Mouse (Mus musculus): ENCODE measurements around the gene Slfn3. TPM values are rescaled to one million over a fixed set of nuclear protein-coding genes. Genes with fewer than 3 reads are reported as not detected.
"Not testable (repeated sequence)": the region's sequence is repeated elsewhere in the genome, so short reads cannot be mapped to it uniquely, and the experiment has no call there.

Slfn3 gene
- 1.1 and 1.2 TPM in 2 replicates for polyA plus RNA-seq (2016; fragmentation: Nextera tagmentation; extraction: Ambion mirVana)

DNA sequence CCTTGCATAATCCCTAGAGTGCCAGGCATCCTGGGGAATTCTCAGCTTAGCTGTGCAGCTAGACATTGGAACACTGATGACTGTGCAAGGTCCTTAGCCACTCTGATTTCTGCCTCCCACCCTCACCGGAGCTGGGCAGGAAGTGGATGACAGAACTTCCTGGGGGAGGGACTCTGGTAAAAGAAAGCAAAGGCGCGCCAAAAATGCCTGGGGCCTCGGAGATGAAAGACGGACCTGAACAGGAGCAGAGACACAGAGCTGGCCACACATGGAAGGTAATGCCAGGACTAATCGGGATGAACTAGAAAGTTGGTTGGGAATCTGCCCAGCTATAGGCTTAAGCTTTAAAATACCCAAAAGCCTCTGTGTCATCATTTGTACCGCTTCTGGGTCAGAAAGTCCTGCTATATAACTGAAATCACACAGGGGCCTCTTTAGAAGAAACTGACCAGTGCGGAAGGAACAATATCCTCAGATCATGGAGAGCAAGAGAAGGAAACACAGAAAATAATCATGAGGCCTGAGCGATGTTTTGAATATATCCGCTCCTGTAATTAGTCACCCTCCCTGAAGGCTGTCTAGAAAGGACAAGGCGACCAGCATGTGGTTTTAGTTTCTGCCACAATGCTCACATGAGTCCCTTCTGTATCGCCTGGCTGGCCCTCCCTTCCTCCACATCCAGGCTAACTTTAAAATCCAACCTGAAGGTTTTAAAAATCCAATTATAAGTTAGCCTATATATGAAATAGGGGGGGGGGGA, at the start of gene Slfn3:
Gene Slfn3, plus strand, starts transcription at position 197 of the 760 bp plus-strand sequence.
- Histone ChIP-seq H3K9me3 (replicated peaks) (no peaks in the 10 kb centered on the region), H3K9ac (peak within 1 kb of the TSS; percentile 45; the same call in 1 of the 2 replicates), H3K4me1 (replicated peaks) (no peaks in the 10 kb centered on the region), H3K4me3 (peak within 1 kb of the TSS; percentile 21; the same call in 1 of the 2 replicates), H3K36me3 (no peaks in the 10 kb centered on the region), H3K27me3 (replicated peaks) (no peaks in the 10 kb centered on the region), H3K4me2 (peak within 1 kb of the TSS; percentile 43), H3K27ac (ENCODE audit: poor library complexity, severe bottlenecking) (no peak within 1 kb of the TSS)
- ATAC-seq (ENCODE audit: insufficient number of reproducible peaks, low FRiP score): no peak
- 65% methylated on average over 12 of the region's 12 CpGs for WGBS

GRCm38 (mm10) chr11:83148939-83149338, 42.2 kb upstream of the Slfn3 start:
- not testable (repeated sequence) for H3K9me3 ChIP-seq (replicated peaks); H3K4me1 ChIP-seq (replicated peaks); H3K27me3 ChIP-seq (replicated peaks); H3K9ac ChIP-seq; H3K36me3 ChIP-seq; ATAC-seq (ENCODE audit: insufficient number of reproducible peaks, low FRiP score); H3K27ac ChIP-seq (ENCODE audit: poor library complexity, severe bottlenecking); H3K4me2 ChIP-seq; H3K4me3 ChIP-seq
- no CpG with 5 or more reads among the region's 1 CpGs for WGBS

DNA sequence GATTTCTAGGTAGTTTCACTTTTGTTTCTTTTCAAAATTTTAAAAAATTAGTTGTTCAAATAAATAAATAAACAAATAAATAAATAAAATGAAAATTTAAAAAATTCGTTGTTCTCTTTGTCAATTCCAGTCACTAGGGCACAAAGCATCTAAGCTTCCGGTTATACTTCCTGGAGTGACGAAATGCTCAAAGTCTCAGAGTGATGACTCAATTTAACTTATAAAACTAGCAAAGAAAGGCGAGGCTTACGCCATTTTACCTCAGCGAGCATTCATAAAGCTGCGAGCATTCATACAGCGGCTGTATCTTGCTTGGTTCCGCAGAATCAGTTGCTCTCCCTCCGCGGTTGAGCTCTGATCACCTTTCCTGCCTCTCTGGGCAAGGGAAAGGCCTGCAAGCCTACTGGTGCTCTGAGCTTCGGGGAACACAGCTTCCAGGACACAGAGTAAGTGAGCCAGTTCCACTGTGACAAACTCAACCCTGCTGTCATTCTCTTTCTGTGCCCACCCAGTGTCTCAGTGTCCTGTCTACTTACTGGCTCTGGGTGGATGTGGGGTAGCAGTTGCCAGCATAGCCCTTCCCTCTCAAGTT, 16.1 kb upstream of the Slfn3 start, which contains the start of gene Slfn4:
Gene Slfn4, plus strand, starts transcription at position 239 of the 592 bp plus-strand sequence.
- Histone ChIP-seq H3K4me2 (no peak within 1 kb of the TSS), H3K4me1 (replicated peaks) (no peaks in the 10 kb centered on the region), H3K9ac (no peak within 1 kb of the TSS), H3K9me3 (replicated peaks) (no peaks in the 10 kb centered on the region), H3K36me3 (no peaks in the 10 kb centered on the region), H3K27ac (ENCODE audit: poor library complexity, severe bottlenecking) (no peak within 1 kb of the TSS), H3K27me3 (replicated peaks) (no peaks in the 10 kb centered on the region), H3K4me3 (no peak within 1 kb of the TSS)
- WGBS: 84% methylated on average over 12 of the region's 12 CpGs
- ATAC-seq (ENCODE audit: insufficient number of reproducible peaks, low FRiP score): no peak

DNA sequence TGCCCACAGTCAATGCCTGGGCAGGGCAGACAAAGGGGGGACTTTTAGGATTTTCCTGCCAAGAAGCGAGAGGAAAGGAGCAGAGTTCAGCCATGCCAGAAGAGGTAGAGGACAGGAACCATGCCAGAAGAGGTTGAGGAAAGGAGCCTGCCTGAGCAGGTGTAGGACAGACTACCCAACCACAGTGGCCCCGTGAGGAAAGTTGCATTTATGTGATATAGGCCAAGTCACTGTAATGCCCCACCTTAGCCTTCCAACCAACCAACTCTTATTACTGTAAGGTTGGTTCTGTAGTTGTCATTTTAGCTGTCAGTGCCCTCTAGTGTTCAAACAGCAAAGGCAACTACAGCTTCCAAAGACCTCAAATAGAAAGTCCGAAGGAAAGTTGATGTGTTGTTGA, 871 bp downstream of the Slfn3 start:
- no peaks in the 10 kb centered on the region for H3K27me3 ChIP-seq (replicated peaks)
- H3K27ac ChIP-seq (ENCODE audit: poor library complexity, severe bottlenecking): no peak overlapping the region
- peak overlapping the region; percentile 43 for H3K4me2 ChIP-seq
- no peaks in the 10 kb centered on the region for H3K4me1 ChIP-seq (replicated peaks)
- 52% methylated on average over 3 of the region's 3 CpGs for WGBS
- no peak overlapping the region for H3K9ac ChIP-seq
- no peaks in the 10 kb centered on the region for H3K36me3 ChIP-seq
- H3K9me3 ChIP-seq (replicated peaks): no peaks in the 10 kb centered on the region
- no peak overlapping the region for H3K4me3 ChIP-seq
- ATAC-seq (ENCODE audit: insufficient number of reproducible peaks, low FRiP score): no peak

DNA sequence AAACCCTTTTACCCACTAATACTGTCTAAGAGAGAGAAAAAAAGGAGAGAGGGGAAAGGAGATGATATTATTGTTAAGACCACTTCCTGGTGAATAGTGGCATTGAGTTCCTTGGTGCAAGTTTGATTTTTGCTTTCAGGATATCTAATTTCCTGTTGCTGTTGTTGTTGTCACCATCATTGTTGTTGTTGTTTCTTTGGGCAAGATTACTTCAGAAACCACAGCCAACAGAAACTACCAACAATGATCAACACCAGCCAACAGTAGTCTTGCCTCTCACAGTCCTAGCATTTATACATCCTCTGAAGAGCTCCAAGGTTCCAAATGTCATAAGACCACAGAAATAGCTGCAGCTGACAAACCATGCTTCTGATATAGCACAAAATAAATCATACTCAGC, 13.9 kb downstream of the Slfn3 start:
- no peaks in the 10 kb centered on the region for H3K36me3 ChIP-seq
- no peaks in the 10 kb centered on the region for H3K4me1 ChIP-seq (replicated peaks)
- ATAC-seq (ENCODE audit: insufficient number of reproducible peaks, low FRiP score): no peak
- no peaks in the 10 kb centered on the region for H3K27me3 ChIP-seq (replicated peaks)
- no peaks in the 10 kb centered on the region for H3K9me3 ChIP-seq (replicated peaks)
- H3K9ac ChIP-seq: no peak overlapping the region
- H3K4me2 ChIP-seq: no peak overlapping the region
- no peak overlapping the region for H3K27ac ChIP-seq (ENCODE audit: poor library complexity, severe bottlenecking)
- H3K4me3 ChIP-seq: no peak overlapping the region

DNA sequence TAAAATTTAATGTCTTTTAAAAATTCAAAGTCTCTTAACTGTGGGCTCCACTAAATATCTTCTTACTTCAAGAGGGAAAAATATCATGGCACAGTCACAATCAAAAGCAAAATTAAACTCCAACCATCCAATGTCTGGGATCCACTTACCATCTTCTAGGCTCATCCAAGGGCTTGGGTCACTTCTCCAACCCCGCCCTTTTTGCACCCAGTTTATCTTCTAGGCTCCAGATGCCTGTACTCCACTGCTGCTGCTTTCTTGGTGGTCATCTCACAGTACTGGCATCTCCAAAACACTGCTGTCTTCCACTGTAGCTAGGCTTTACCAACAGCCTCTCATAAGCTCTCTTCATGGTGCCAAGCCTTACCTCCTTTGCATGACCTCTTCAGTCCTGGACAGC, 25.0 kb downstream of the Slfn3 start:
- H3K9ac ChIP-seq: no peak overlapping the region
- H3K27me3 ChIP-seq (replicated peaks): no peaks in the 10 kb centered on the region
- H3K4me3 ChIP-seq: no peak overlapping the region
- H3K36me3 ChIP-seq: no peaks in the 10 kb centered on the region
- no peaks in the 10 kb centered on the region for H3K4me1 ChIP-seq (replicated peaks)
- ATAC-seq (ENCODE audit: insufficient number of reproducible peaks, low FRiP score): no peak
- WGBS: 63% methylated on average over 1 of the region's 1 CpGs
- H3K4me2 ChIP-seq: no peak overlapping the region
- H3K27ac ChIP-seq (ENCODE audit: poor library complexity, severe bottlenecking): no peak overlapping the region
- H3K9me3 ChIP-seq (replicated peaks): no peaks in the 10 kb centered on the region

DNA sequence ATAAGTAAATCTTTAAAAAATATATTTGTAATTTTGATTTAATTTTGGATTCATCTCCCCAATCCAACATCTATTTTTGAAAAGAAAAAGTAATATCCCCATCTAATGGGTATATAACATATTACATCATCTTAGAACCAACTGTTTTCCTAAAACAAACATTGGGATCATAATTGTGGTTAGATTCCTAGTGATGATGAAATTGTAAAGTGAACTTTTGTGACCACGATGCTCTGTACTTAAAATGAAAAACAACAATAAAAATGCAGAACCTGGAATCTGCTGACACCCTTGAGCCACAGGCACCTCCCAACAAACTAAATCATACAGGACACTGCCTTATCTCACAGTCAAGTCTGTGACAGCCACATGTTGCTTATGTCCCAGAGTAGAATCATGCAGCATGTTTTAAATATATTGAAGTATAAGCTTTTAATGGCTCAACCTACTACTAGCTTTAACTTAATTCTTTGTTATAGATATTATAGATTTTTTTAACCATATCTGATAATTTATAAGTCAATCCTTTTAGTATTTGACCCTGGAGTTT, 30.3 kb downstream of the Slfn3 start:
- ATAC-seq (ENCODE audit: insufficient number of reproducible peaks, low FRiP score): no peak
- Histone ChIP-seq H3K36me3 (no peaks in the 10 kb centered on the region), H3K27me3 (replicated peaks) (no peaks in the 10 kb centered on the region), H3K9ac (no peak overlapping the region), H3K4me3 (no peak overlapping the region), H3K9me3 (replicated peaks) (no peaks in the 10 kb centered on the region), H3K4me1 (replicated peaks) (no peaks in the 10 kb centered on the region), H3K27ac (ENCODE audit: poor library complexity, severe bottlenecking) (no peak overlapping the region), H3K4me2 (no peak overlapping the region)
- WGBS: 65% methylated on average over 1 of the region's 1 CpGs

- Histone ChIP-seq H3K4me2 (no peak overlapping the region), H3K9me3 (replicated peaks) (no peaks in the 10 kb centered on the region), H3K27me3 (replicated peaks) (no peaks in the 10 kb centered on the region), H3K4me3 (no peak overlapping the region), H3K36me3 (no peaks in the 10 kb centered on the region), H3K27ac (ENCODE audit: poor library complexity, severe bottlenecking) (no peak overlapping the region), H3K9ac (no peak overlapping the region), H3K4me1 (replicated peaks) (no peaks in the 10 kb centered on the region)
- WGBS: 72% methylated on average over 7 of the region's 7 CpGs
- no peak for ATAC-seq (ENCODE audit: insufficient number of reproducible peaks, low FRiP score)
These were observed 32.2 kb downstream of the Slfn3 start for GRCm38 (mm10) chr11:83223367-83223766.

GRCm38 (mm10) chr11:83223793-83224192, 32.7 kb downstream of the Slfn3 start:
- H3K27ac ChIP-seq (ENCODE audit: poor library complexity, severe bottlenecking); H3K4me3 ChIP-seq; H3K27me3 ChIP-seq (replicated peaks); H3K9ac ChIP-seq; H3K4me1 ChIP-seq (replicated peaks); H3K9me3 ChIP-seq (replicated peaks); ATAC-seq (ENCODE audit: insufficient number of reproducible peaks, low FRiP score); H3K36me3 ChIP-seq; H3K4me2 ChIP-seq: not testable (repeated sequence)
- WGBS: 85% methylated on average over 5 of the region's 5 CpGs

GRCm38 (mm10) chr11:83224217-83224616, 33.1 kb downstream of the Slfn3 start:
- no peak overlapping the region for H3K27ac ChIP-seq (ENCODE audit: poor library complexity, severe bottlenecking)
- H3K27me3 ChIP-seq (replicated peaks): no peaks in the 10 kb centered on the region
- H3K9ac ChIP-seq: no peak overlapping the region
- H3K9me3 ChIP-seq (replicated peaks): no peaks in the 10 kb centered on the region
- no peaks in the 10 kb centered on the region for H3K36me3 ChIP-seq
- no peaks in the 10 kb centered on the region for H3K4me1 ChIP-seq (replicated peaks)
- WGBS: 82% methylated on average over 9 of the region's 9 CpGs
- H3K4me2 ChIP-seq: no peak overlapping the region
- ATAC-seq (ENCODE audit: insufficient number of reproducible peaks, low FRiP score): no peak
- no peak overlapping the region for H3K4me3 ChIP-seq

DNA sequence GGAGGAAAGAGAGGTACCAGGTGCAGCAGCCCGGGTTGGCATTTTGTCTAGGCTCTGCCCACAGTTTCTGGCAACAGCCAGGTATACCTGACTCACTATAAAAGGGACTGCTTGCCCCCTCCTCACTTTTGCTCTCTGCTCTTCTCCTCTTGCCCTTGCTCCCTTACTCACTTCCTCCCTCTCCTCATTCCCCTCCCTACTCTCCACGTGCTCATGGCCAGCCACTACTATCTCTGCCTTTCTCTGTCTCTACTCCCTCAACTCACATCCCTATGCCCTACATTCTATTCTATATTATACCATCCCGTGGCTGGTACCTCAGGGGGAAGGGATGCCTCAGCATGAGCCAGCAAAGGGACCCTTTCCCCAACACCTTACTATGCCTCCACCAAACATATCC, 33.6 kb downstream of the Slfn3 start:
- 77% methylated on average over 3 of the region's 3 CpGs for WGBS
- H3K4me3 ChIP-seq: no peak overlapping the region
- ATAC-seq (ENCODE audit: insufficient number of reproducible peaks, low FRiP score): no peak

More for the DNA sequence above, 33.6 kb downstream of the Slfn3 start:
- Histone ChIP-seq H3K4me2 (no peak overlapping the region), H3K27me3 (replicated peaks) (no peaks in the 10 kb centered on the region), H3K4me1 (replicated peaks) (no peaks in the 10 kb centered on the region), H3K27ac (ENCODE audit: poor library complexity, severe bottlenecking) (no peak overlapping the region), H3K36me3 (no peaks in the 10 kb centered on the region), H3K9me3 (replicated peaks) (no peaks in the 10 kb centered on the region), H3K9ac (no peak overlapping the region)
